Mouse (Mus musculus): ENCODE results near the gene Sh3glb1. TPM values are rescaled to one million over a fixed set of nuclear protein-coding genes. Genes with fewer than 3 reads are reported as not detected.
A peak's percentile ranks its signal among the peaks of the same experiment; 100 is the strongest.

Sh3glb1 gene
- total and polyA plus RNA-seq, 2 experiments from 2014 or later = 118 to 128 TPM

- 93% methylated on average over 10 of the region's 10 CpGs for WGBS
- no peak for ATAC-seq
- no peak overlapping the region for H3K4me2 ChIP-seq (ENCODE audit: low read depth)
- no peak for TF ChIP-seq CTCF (IDR thresholded peaks at IDR 0.05; ENCODE audit: low read depth)
- no peaks in the 10 kb centered on the region for H3K4me1 ChIP-seq (ENCODE audit: insufficient read depth)
- no peak overlapping the region for H3K4me3 ChIP-seq (ENCODE audit: low read depth, low read length)
- no peaks in the 10 kb centered on the region for H3K27me3 ChIP-seq (ENCODE audit: insufficient read depth, low read length)
- H3K36me3 ChIP-seq (ENCODE audit: insufficient read depth) = peaks cover 38% of the 10 kb centered on the region
- H3K9ac ChIP-seq = no peak overlapping the region
- no peaks in the 10 kb centered on the region for H3K9me3 ChIP-seq (ENCODE audit: low read length)
- no peak overlapping the region for H3K27ac ChIP-seq (ENCODE audit: low read depth, low read length)
- no peak for DNase-seq
Observed at GRCm38 (mm10) chr3:144694040-144694439, 26.1 kb downstream of the Sh3glb1 start.

DNA sequence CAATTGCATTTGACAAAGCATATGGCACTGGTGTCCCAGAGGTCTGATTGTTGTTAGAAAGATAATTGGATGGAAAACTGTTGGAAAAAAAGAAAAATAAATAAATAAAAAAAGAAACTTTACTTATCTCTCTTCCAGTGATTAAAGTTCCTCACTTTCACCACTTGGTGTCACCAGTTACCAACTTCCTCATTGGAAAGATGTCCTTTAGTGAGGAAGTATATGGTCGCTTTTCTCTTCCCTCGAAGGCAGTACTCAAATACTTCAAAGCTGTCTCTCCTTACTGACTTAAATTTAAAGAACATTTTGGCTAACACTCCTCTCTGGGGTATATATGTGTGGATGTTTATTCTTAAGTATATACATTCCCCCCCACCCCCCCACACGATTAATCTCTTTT is 28.1 kb downstream of the Sh3glb1 start:
- Histone ChIP-seq H3K4me2 (ENCODE audit: low read depth) (no peak overlapping the region), H3K27me3 (ENCODE audit: insufficient read depth, low read length) (no peaks in the 10 kb centered on the region), H3K27ac (ENCODE audit: low read depth, low read length) (no peak overlapping the region), H3K9me3 (ENCODE audit: low read length) (no peaks in the 10 kb centered on the region), H3K4me3 (ENCODE audit: low read depth, low read length) (no peak overlapping the region), H3K9ac (no peak overlapping the region), H3K36me3 (ENCODE audit: insufficient read depth) (peaks cover 41% of the 10 kb centered on the region), H3K4me1 (ENCODE audit: insufficient read depth) (no peaks in the 10 kb centered on the region)
- DNase-seq (peak; percentile 72), ATAC-seq (peak; percentile 77)
- peak; percentile 75 for TF ChIP-seq CTCF (IDR thresholded peaks at IDR 0.05; ENCODE audit: low read depth)
- WGBS = 38% methylated on average over 3 of the region's 3 CpGs

DNA sequence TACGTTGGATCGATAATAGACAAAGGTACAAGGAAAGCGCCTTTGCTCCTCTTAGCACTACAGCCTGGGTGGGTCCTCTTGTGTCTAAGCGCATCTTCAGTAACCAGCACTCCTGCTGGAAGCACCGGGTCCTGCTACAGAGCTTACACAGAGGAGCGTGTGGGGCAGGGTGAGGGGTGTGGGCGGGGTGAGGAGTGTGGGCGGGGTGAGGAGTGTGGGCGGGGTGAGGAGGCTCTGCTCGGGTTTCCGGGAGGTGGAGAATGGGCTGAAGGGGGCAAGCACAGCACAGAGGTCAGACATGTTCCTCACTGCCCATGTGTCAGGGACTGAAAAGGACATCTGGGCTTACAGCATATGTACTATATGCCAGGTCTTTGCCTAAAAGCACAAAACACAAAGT is 30.9 kb downstream of the Sh3glb1 start:
- H3K9ac ChIP-seq = no peak overlapping the region
- no peak for TF ChIP-seq CTCF (IDR thresholded peaks at IDR 0.05; ENCODE audit: low read depth)
- ATAC-seq (peak; percentile 67), DNase-seq (no peak)
- H3K4me2 ChIP-seq (ENCODE audit: low read depth) = no peak overlapping the region
- H3K4me3 ChIP-seq (ENCODE audit: low read depth, low read length) = no peak overlapping the region
- H3K36me3 ChIP-seq (ENCODE audit: insufficient read depth) = peaks cover 25% of the 10 kb centered on the region
- 16% methylated on average over 11 of the region's 11 CpGs for WGBS
- no peaks in the 10 kb centered on the region for H3K9me3 ChIP-seq (ENCODE audit: low read length)
- H3K27ac ChIP-seq (ENCODE audit: low read depth, low read length) = no peak overlapping the region
- H3K27me3 ChIP-seq (ENCODE audit: insufficient read depth, low read length) = no peaks in the 10 kb centered on the region
- H3K4me1 ChIP-seq (ENCODE audit: insufficient read depth) = no peaks in the 10 kb centered on the region

DNA sequence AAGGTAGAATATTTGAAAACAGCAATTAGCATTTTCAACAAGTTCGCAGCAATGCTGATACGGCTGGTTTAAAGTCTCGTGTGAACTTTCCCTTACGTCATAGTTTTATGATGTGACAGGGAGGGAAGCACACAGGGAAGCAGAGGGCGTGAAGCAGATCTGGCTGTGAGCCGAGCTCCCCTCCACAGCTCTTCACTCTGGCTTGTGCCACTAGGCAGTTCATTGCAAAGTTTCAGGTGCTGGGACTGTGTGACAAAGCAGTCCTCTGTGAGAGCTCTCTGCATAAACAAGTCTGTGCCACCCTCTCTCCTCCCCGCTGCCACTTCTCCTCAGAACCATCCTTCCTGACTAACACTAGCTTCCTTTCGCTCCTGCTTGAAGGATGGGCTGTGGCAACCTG is 31.9 kb downstream of the Sh3glb1 start:
- no peak for ATAC-seq
- 76% methylated on average over 8 of the region's 8 CpGs for WGBS

DNA sequence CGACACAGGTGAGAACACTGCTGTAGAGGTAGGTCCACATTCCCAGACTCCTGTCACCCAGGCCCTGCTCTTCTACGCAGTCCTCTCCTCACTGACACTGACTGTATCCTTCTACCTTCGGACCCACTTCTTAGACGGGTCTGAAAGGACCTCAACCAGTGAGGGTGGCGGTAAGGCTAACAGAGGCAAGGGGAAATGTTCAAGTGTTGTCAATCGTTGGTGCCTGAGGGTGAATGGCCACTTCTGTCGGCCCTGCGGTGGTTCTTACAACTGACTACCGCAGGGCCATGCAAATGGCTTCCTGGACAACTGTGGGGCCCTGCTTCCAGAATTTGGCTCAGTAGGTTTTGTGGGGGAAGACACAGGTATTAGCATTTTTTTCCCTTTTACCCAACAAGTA is 32.5 kb downstream of the Sh3glb1 start:
- 91% methylated on average over 9 of the region's 9 CpGs for WGBS
- Histone ChIP-seq H3K4me1 (ENCODE audit: insufficient read depth) (no peaks in the 10 kb centered on the region), H3K4me3 (ENCODE audit: low read depth, low read length) (no peak overlapping the region), H3K27ac (ENCODE audit: low read depth, low read length) (no peak overlapping the region), H3K9ac (no peak overlapping the region), H3K4me2 (ENCODE audit: low read depth) (no peak overlapping the region), H3K9me3 (ENCODE audit: low read length) (no peaks in the 10 kb centered on the region), H3K27me3 (ENCODE audit: insufficient read depth, low read length) (no peaks in the 10 kb centered on the region), H3K36me3 (ENCODE audit: insufficient read depth) (peaks cover 18% of the 10 kb centered on the region)
- no peak for TF ChIP-seq CTCF (IDR thresholded peaks at IDR 0.05; ENCODE audit: low read depth)
- DNase-seq = no peak
- ATAC-seq = no peak

More for the DNA sequence above, 31.9 kb downstream of the Sh3glb1 start:
- Histone ChIP-seq H3K27me3 (ENCODE audit: insufficient read depth, low read length) (no peaks in the 10 kb centered on the region), H3K9ac (no peak overlapping the region), H3K27ac (ENCODE audit: low read depth, low read length) (no peak overlapping the region), H3K4me2 (ENCODE audit: low read depth) (no peak overlapping the region), H3K36me3 (ENCODE audit: insufficient read depth) (peaks cover 18% of the 10 kb centered on the region), H3K4me3 (ENCODE audit: low read depth, low read length) (no peak overlapping the region), H3K9me3 (ENCODE audit: low read length) (no peaks in the 10 kb centered on the region), H3K4me1 (ENCODE audit: insufficient read depth) (no peaks in the 10 kb centered on the region)
- no peak for TF ChIP-seq CTCF (IDR thresholded peaks at IDR 0.05; ENCODE audit: low read depth)
- DNase-seq = no peak

DNA sequence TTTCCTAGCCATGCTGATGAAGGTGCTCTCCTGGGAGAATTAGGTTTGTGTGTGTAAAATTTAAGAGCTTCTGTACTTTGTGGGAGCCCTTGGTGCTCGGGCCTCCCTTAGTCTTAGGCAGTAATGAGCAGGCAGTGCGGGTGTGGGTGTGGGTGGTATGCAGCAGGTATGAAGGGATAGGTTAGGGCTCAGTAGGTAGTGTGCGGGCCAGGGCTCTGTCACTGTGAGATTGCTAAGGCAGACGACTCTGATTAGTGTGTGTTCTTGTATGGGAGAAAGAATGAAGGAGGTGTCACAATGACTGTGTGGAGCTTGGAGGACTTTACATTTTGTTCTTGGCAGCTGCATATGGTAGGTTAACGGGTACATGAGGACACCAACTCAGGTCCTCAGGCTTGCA is 34.0 kb downstream of the Sh3glb1 start:
- ATAC-seq (no peak), DNase-seq (no peak)
- H3K27ac ChIP-seq (ENCODE audit: low read depth, low read length) = no peak overlapping the region
- no peak overlapping the region for H3K4me3 ChIP-seq (ENCODE audit: low read depth, low read length)
- H3K9me3 ChIP-seq (ENCODE audit: low read length) = no peaks in the 10 kb centered on the region
- no peaks in the 10 kb centered on the region for H3K4me1 ChIP-seq (ENCODE audit: insufficient read depth)
- H3K9ac ChIP-seq = no peak overlapping the region
- H3K36me3 ChIP-seq (ENCODE audit: insufficient read depth) = peaks cover 18% of the 10 kb centered on the region
- 87% methylated on average over 5 of the region's 5 CpGs for WGBS
- H3K27me3 ChIP-seq (ENCODE audit: insufficient read depth, low read length) = no peaks in the 10 kb centered on the region
- TF ChIP-seq CTCF (IDR thresholded peaks at IDR 0.05; ENCODE audit: low read depth) = no peak
- no peak overlapping the region for H3K4me2 ChIP-seq (ENCODE audit: low read depth)

DNA sequence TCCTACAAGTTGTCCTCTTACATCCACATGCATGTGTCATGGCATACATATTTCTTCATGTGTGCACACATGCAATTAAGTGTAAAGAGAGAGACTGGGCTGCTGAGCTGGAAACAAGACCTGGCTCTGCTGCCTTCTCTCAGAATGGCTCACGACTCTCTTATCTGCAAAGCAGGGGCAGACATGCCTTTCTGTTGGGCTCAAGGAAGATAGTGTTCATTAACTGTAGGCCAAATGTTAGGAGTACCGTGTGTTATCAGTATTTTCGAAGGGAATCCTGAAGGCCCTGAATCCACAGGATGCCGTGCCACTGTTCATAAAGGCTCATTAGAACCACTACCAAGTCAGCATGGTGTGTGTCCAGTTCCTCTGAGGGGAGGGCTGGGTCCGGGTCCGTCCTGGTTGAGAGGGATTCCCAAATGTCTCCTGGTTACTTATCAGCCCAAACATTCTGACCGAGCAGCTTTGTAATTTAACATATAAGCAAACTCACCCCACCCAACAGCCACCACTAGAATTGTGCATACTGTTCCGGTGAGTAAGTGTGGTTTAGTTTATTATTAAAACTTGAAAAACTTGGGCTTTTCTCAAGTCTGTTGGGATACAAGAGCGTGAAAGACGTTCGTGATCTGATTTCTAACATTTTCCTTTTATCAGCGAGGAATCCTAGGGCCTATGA is 36.9 kb downstream of the Sh3glb1 start:
- Histone ChIP-seq H3K4me1 (ENCODE audit: insufficient read depth) (no peaks in the 10 kb centered on the region), H3K9ac (no peak overlapping the region), H3K27me3 (ENCODE audit: insufficient read depth, low read length) (no peaks in the 10 kb centered on the region), H3K27ac (ENCODE audit: low read depth, low read length) (no peak overlapping the region), H3K4me2 (ENCODE audit: low read depth) (no peak overlapping the region), H3K9me3 (ENCODE audit: low read length) (no peaks in the 10 kb centered on the region), H3K4me3 (ENCODE audit: low read depth, low read length) (no peak overlapping the region), H3K36me3 (ENCODE audit: insufficient read depth) (peaks cover 17% of the 10 kb centered on the region)
- no peak for DNase-seq
- no peak for ATAC-seq
- TF ChIP-seq CTCF (IDR thresholded peaks at IDR 0.05; ENCODE audit: low read depth) = no peak
- WGBS = 95% methylated on average over 12 of the region's 12 CpGs

Data from forebrain, postnatal 0 days (tissue).